Mouse (Mus musculus): ENCODE measurements around the gene Bnc2.

The Bnc2 gene

DNA sequence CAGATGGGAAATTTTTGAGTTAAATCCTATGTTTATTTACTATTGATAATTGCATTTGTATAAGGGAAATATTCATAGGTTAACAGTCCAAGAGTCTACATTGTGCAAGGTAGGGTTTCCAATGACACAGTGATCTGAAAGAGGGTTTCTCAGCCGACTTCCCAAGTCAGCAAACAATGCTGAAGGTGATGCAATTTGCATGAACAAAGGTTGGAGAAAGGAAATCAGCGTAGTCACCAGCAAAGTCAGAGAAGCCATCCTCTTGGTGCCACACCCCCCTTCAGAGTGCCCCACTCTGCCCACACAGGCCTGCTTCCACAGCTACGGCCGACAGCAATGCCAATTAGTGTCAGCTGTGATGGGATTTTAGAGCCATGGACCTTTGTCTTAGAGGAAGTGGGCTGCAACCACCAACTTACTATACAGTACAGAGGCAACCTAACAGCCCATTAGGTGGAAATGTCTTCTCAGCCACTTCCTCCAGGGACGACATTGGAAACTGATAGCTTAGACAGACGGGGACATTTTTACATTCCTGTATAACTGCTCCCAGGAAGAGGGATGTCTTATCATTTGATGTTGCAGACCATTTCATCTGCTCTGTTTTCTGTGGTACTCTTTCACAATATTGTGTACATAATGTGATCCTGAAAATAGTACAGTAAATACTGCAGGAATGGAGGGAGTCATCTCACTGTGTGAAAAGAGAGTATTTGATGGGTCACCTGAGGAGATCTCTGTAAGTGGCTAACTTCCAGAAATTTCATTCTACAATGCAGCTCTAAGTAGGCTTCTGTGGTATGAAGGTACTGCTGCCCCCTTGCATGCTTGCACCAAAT lies 243.2 kb downstream of the Bnc2 start:
- peak; percentile 5 for DNase-seq (ENCODE audit: inconsistent ontology term)

DNA sequence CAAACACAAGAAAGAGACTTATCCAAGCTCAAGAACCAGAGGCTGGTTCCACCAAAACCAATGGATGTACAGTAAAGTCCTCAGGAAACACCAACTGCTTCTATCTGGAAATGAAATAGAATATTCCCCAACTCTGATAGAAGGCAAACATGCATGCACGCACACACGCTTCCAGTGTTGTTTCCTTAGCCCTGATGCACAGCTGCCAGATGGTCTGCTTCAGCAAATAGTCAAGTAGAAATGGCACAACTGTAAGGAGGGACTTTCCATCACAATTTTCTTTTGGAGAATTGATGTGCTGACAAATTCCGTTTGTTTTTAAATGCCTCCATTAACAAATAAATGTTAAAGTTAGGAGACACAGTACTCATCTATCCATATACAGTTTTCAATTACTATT lies 247.1 kb downstream of the Bnc2 start:
- DNase-seq (ENCODE audit: inconsistent ontology term): no peak

DNA sequence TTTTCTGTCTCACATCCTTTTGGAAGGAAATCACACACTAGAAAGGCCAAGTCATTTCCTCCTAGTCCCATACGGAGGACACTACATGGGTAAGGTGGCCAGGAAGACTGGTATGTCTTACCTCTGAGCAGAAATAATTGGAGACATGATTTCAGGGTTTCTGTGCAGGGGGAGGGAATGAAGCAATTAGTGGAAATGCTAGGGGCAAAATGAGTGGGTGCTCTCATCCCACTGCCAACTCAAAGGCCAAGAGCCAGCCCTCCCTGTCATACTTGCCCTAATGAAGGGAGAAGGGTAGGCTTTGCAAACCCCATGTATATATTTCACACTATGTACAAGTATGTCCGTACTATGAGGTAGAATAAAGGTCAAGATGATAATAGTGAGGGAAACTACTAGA lies 263.6 kb downstream of the Bnc2 start:
- no peak for DNase-seq (ENCODE audit: inconsistent ontology term)

DNA sequence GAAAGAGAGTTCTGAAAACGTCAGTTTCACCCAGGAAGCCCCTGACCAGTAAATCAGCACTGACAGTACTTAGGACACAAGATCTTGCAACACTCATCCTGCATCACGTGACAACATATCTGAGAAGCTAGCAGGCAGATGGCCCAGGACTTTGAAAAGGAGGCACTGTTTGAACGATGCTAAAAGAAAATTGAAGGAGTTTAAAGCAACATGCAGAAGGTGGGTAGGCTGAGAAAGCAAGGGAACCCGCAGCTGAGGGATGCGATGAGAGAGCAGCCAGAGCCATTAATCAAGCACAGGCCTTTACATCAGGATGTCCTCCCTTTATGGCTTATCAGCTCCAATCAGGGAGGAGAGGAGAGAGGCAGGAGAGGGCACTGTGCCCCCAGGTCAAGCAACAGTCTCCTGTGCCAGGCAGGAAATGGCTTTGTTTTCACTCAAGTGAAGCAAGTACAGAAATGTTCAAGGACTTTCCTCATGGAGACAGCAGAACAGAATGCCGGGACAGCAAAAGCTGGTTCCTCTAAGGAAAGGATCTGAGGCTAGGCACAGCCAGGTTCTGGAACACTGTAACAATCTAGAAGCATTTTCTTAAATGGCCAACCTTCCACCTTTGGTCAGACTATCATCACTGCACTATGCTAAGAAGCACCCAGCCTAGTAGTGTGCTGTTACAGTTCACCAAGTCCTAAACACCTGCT lies 267.6 kb downstream of the Bnc2 start:
- DNase-seq (ENCODE audit: inconsistent ontology term): no peak

DNA sequence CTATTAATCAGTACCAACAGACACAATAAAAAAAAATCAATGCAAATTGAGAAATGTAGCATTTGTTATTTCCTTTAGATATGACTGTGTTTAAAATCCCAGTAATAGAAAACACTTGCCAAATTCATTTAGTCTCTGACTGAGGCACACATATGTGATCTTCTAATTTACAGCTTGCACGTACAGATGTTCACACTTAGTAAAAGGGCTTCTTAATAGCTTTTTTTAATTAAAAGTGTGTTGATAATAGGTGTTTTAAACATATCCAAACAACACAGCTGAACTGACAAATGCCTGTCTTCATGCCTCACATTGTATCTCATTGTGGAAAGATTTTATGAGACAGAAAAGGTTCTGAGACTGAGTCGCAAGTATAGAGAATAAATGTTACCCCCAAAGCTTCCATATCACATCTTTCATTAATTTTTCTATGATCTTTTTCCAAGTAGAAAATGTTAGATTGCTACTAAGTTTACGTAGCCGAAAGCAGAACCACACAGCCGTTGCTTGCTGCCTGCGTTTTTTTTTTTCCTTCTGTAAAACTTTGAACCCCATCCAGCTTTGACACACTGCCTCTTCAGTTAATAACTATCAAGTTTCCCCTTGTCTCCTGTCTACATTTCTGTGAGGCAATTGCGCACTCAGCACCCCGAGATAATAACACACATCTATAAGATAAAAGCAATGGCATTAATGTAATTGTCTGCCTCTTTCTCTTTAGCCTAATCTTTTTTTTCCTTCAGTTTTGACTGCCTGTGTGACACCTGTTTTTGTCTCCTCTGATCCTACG lies 271.5 kb downstream of the Bnc2 start:
- DNase-seq (ENCODE audit: inconsistent ontology term): no peak

DNA sequence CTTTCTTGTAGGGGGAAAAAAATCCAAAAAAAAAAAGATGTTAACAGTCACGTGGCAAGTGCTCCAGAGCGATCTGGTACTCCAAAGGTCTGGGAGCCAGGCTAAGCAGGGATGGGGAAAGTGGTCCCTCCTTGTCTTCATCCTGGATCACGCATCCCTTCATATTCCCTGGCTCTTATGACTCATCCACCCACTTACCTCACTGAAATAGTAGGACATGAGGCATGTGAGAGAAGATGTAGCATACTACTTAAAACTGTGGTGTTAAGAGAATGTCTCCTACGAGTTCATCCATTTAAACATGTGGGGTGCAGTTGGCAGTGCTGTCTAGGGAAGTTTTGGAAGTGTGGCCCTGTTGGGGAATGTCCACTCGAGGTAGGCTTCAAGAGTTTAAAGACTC lies 286.1 kb downstream of the Bnc2 start:
- DNase-seq (ENCODE audit: inconsistent ontology term): no peak

DNA sequence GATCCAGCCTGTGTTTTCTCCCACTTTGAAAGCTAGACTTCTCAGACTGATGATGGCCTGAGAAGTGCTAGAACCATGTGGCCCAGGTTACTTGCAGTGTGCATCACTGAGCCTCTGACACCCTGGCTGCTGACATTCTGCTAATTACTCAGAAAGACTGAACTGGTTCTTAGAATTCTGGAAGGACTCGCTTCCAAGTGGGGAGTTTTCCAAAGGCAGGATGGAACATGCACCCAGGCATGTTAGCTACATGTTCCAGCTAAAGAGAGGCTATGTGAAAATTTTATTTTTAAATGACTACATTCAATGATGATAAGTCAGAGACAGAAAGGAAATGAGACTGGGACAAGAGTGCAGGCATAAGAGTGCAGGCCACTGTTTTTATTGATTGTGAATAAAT lies 289.9 kb downstream of the Bnc2 start:
- no peak for DNase-seq (ENCODE audit: inconsistent ontology term)

DNA sequence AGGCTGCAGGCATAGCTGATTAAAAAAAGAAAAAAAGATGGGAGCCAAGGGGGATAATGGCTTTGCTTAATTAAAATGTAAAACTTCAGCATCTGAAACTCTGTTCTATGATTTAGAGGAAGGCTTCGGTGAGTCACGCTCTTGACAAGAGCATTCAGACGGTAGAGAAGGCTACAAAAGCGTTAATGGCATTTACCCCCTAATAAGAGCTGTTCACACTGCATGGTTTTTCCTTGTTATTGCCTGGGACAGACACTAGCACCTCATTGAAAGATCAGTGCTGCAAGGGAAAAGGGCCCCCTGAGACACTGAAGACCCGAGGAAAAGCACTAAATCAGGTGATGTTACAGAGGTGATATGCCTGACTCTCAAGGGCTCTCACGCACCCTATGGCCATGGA lies 295.8 kb downstream of the Bnc2 start:
- no peak for DNase-seq (ENCODE audit: inconsistent ontology term)

DNA sequence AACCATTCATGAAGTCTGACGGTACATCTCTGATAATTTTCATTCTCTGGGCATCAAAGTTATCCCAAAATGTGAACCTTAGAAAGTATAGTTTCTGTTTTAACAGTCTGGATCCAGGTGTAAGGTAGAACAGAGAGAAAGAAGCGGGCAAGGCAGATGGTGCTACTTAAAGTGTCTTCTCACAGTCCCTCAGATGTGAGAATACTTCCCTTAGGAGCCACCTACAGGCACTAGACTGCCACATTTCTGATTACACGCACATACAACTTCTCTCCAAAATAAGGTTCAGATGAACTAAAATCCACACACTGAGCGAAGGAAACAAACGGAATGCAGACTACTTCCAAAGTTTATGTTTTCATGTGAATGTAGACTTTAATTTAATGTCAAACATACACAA lies 297.6 kb downstream of the Bnc2 start:
- no peak for DNase-seq (ENCODE audit: inconsistent ontology term)

DNA sequence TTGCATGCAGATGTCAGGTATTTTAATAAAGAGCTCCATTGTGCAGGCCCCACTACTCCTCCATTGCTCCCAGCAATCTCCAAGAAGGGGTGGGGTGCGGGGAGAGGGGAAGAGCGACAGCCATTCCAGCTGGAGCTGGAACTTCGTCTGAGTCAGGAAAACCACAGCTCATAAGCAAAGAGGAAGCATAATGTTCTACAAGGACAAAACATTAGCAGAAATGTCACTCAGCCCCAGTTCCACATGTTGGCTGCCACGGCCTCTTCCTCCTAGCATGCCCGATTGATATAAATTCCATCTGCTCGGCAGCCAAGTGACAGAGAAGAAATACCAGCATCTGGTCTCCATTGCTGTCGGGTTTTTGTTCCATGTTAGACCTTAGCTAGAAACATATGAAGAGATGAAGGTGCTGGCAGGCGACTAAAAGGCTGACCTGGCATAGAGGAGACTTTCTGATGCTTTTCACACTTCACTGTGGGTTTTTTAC lies 312.7 kb downstream of the Bnc2 start:
- DNase-seq (ENCODE audit: inconsistent ontology term): peak; percentile 71

DNA sequence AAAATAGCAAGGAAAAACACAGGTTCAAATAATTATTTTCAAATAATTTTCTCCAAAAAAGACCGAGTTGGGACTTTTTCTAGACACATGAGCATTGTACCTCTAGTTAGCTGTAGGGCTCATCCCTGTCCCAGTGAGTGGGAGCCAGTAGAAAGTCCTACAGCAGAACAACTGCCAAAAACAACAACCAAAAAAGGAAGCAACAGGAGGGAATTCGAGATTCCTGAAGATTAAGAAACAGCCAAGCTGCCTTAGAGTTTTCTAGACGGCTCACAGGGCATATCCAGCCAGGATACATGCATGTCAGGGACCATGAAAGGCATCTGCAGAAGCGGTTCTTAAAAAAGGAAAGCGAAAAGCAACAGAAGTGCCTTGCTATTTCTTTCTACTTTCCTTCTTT lies 313.9 kb downstream of the Bnc2 start:
- no peak for DNase-seq (ENCODE audit: inconsistent ontology term)

DNA sequence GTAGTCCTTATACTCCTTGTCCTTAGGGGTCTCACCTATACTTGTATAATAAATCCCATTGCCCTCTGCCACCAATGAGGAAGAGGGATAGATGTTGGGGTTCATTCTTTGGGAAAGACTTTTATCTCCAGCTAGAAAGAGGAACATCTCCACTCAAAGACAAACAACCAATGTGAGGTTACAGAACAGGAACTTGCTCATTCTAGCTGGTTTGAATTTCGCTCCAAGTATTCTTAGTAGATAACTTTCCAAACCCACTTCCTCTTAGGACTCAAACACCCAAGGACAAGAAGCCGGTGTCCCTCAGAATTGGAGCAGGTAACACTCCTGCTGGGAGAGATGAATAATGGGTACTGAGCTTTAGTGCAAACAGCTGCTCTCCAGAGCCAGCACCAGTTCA lies 315.1 kb downstream of the Bnc2 start:
- DNase-seq (ENCODE audit: inconsistent ontology term): no peak

DNA sequence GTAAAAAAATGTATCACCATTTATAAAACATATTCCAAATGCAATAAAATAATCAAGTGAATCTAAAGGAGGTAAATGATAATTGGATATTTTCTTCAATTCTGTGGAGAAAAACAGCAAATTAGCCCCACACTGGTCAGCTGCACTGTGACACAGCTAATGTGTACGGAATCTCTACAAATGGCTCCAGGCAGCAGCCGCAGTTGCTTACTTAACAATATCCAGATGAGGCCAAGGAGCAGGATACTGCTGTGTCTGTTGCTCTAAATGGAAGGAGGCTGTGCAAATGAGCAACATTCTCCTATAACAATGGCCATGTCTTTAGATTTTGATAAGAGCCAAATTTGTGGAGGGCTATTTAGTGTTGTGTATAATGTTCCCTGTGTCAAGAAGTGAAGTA lies 316.9 kb downstream of the Bnc2 start:
- no peak for DNase-seq (ENCODE audit: inconsistent ontology term)

DNA sequence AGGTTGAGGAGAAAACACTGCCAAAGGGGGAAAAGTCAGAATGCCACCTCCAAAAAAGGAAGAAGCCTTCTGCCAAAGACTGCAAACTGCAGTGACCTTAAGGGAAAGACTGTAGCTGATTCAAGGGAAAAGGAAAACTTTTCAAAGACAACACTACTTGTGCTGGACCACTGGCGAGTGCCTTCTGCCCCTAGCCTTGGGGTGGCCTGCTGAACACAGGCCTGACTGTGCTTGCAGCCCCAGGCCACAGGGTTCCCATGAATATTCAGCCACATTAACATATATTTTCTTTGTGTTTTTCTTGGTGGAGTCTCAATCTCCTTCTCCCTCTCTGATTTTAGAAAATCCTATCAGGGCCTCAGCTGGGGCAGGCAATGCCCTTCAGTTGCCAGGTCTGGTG lies 317.7 kb downstream of the Bnc2 start:
- DNase-seq (ENCODE audit: inconsistent ontology term): no peak

DNA sequence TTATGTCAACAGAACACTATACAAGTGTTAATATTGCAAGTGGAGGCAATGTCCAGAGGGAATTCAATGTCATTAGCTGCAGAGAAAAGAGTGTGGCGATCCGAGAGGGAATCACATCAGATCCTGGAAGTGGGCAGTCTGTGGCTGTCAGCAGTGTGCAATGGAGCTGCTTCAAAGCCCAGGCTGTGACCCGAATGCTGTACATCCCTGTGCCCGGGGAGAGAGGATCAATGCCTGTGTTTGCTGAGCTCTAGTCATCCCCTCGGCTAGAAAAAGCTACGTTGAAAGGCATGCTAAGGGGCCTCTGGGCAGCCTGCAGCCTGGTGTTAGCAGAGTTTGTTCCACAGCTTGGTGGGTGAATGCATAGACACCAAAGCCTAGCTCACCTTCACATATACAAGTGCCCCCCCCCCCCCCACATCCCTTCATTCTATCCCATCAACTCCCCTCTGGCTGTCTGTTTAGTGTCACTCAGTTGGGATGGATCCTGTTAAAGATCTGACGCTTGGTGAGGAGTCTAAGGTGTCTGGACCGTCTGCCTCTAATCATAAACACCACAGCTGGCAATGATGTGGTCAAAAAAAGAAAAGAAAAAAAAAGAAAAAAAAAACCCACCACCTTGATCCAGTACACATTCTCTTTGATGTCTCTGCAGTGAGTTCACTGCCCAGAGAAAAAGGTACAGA lies 318.5 kb downstream of the Bnc2 start:
- DNase-seq (ENCODE audit: inconsistent ontology term): no peak

DNA sequence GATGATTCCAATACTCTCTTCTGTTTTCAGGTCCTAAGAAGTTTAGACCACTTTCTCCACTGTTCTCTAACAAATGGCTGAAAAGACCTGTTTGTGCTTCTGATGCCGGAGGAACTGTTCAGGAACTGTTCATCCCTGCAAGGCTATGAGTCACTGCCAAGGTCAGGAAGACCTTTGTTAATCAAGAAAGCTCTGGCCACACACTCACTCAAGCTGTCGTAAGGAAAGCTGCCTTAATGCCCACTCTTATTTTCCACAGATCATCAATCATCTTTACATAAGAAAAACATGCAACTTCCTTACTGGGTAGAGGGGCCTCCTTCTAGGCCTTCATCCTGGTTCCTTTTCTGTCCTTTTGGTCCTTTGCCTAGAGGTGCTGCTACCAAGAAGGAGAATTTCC lies 322.4 kb downstream of the Bnc2 start:
- no peak for DNase-seq (ENCODE audit: inconsistent ontology term)

DNA sequence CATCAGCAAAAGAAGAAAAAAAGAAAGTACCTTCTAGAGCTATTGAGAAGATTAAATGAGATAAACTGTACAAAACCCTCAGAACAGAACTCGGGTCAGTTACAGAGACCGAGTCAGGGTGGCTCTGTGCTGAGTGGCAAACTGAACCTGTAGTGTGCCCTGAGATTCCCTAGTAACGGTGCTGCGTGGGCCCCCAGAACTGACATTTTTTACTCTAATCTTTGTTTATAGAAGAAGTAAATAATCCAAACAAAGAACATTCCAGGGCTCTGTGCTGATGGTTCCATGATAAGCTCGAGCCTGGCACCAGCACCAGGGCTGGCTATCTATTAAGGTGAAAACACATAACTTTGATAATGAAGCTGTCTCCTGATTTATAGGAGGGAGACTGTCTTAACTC lies 325.5 kb downstream of the Bnc2 start:
- DNase-seq (ENCODE audit: inconsistent ontology term): no peak

DNA sequence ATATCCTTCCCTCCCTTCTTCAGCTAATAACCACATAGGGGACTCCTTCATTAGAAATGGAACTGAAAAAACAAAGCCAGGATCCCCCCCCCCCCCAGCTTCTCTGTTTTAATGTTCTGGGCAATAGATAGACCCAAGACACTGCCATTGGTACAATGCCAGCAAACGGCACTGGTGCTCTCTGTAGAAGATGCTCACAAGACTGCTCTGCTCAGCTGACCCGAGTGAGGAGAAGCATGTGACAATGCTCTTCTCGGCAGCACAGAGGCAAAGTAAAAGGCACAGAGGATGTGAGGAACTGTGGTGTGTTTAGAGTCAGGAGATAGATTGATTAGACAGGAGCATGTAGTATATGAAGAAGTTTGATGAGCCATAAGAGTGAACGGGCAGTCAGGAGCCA lies 335.9 kb downstream of the Bnc2 start:
- DNase-seq (ENCODE audit: inconsistent ontology term): no peak

DNA sequence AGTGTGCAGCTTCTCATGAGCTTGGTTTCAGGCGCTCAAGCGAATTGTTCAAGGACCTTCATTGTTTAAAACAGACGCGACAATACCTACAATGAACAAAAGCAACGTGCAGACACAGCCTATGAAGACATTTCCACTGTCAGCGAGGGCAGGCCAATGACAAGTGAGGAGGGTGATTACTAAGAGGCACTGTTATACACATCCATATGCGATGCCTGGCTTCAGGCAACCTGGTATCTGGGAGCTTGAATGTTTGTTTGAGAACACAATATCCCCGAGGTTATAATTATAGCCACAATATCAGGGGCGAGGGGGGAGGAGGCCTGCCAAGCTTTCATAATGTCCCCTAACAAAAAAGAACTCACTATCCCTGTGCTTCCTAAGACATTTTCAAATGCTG lies 343.1 kb downstream of the Bnc2 start:
- no peak for DNase-seq (ENCODE audit: inconsistent ontology term)

DNA sequence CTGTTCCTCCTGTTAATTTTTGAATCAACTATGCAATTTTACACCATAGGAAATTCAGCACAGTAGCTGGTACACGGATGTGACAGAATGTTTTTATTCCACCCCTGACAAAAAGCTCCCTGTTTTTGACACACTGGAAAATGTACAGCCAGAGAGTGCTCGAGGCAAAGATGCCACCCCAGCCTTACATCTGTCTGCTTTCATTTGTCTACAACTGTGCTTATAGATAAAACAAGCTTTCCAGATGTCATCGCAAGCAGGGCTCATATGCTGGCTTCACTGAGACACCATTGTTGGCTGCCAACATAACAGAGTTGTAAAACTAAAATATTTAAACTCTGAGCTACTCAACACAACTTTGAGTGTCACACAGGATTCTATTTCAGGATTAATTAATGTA lies 343.6 kb downstream of the Bnc2 start:
- no peak for DNase-seq (ENCODE audit: inconsistent ontology term)

DNA sequence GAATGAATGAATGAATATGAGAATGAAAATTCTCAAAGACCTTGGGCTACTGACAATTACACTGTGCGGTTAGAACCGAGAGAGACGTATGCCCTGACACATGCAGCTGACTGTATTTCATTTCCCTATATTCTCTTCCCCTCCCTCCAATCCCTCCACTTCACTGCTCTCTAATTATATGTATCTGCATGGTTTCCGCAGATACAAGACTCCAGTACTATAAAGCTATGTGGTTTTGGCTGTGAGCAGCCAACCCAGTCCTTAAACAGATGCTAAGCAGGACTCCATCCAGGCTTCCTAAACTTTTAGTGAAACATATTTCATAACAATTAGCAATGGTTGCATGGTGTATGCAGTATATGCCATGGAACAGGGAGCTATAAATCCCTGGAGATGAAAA lies 344.6 kb downstream of the Bnc2 start:
- no peak for DNase-seq (ENCODE audit: inconsistent ontology term)

DNA sequence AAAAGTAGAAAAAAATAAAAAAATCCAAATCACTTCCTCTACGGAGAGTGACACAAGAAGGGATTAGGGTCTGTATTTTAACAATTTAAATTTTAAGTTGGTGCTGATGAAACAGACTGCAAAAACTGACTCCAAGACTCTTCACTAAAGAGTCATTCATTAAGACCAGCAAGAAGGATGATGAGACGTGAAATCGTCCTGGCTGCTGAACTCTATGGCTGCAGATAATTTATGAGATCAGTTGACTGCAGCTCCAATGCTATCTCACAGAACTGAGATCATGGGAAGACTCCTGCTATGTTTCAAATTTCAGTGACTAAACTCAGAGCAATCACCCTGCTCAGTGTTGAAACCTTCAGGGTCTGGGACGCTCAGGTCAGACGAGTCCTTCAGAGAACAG lies 345.4 kb downstream of the Bnc2 start:
- no peak for DNase-seq (ENCODE audit: inconsistent ontology term)

All from Muller cell, postnatal 12 days (primary cell).